Mouse (Mus musculus) CD4-positive, CD25-positive, alpha-beta regulatory T cell, adult 4 months (primary cell): ENCODE results near the gene Olfr285. TPM values are rescaled to one million over a fixed set of nuclear protein-coding genes. Genes with fewer than 3 reads are reported as not detected.

Experiments used
- ATAC-seq: one replicate; pipeline ENCODE4 v1.8.0; 2017
- polyA plus RNA-seq, 2 experiments: library from polyadenylated mRNA; unstranded; fragments of 100-300 nt; shearing (Covaris generic); gene quantifications; one replicate each; pipeline ENCODE4 v1.2.1; 2017

Gene Olfr285
- polyA plus RNA-seq = not detected

DNA sequence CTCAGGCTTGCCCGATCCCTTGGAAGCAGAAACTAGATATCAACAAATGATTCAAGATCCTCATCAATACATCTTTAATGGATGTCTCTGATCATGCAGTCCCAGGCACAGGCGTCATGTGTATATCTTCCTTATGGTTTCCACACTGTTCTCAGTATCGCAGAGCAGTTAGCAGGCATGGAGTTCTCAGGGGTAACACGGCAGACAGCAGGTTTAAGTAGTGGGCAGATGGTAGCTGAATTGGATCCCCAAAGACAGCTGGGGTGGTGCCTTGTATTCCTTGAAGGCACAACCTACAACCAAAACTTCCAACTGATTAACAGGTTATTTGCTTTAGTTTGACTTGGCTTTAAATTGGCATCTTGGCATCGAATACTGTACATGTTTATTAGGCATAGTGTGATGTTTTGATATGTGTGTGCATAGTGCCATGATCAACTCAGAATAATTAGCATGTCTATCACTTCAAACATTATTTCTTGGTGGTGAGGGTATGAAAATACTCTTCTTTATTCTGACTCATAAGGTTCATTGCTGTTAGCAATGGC, at the start of gene Olfr285:
TSS of gene Olfr285 (minus strand) at position 177 of the 548 bp plus-strand sequence.
- ATAC-seq = no peak

DNA sequence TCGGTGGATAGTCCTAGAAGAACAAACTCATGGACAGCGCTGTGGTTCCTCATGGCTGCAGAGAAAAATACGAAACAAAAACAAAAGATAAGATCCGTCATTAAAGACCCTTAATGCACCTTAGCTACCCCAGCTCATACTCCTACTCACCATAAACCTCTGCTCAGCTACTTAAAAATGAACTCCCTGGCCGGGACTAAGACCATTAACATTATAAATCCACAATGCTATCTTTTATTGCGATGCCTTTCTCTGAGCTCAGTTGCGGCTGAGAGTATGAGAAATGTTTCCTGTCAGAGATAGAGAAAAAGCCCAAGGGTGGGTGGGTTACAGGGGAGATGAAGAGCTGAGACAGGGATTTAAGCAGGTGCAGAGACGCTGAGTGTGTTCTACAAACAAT, 23.7 kb upstream of the Olfr285 start, which contains the start of gene Olfr284:
TSS of gene Olfr284 (minus strand) at position 101 of the 400 bp plus-strand sequence.
- no peak for ATAC-seq

DNA sequence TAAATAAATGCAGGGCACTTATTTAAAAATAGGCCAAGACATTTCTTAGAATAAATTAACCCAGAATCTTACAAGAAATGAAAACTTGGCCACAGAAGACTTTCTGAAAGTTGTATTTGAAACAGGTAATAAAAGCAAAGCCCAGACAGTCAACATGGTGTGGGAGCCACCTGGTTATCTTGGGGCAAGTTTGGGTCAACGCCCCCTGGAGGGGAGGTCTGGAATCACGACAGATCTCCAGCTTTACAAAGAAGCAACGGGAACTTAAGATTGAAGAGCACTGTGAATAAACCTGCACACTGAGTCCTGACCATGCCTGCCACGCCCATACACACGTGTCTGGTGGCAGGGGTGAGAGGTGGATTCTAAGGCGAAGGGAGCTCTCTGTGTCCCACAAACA, 1.4 kb downstream of the Olfr285 start:
- no peak for ATAC-seq

DNA sequence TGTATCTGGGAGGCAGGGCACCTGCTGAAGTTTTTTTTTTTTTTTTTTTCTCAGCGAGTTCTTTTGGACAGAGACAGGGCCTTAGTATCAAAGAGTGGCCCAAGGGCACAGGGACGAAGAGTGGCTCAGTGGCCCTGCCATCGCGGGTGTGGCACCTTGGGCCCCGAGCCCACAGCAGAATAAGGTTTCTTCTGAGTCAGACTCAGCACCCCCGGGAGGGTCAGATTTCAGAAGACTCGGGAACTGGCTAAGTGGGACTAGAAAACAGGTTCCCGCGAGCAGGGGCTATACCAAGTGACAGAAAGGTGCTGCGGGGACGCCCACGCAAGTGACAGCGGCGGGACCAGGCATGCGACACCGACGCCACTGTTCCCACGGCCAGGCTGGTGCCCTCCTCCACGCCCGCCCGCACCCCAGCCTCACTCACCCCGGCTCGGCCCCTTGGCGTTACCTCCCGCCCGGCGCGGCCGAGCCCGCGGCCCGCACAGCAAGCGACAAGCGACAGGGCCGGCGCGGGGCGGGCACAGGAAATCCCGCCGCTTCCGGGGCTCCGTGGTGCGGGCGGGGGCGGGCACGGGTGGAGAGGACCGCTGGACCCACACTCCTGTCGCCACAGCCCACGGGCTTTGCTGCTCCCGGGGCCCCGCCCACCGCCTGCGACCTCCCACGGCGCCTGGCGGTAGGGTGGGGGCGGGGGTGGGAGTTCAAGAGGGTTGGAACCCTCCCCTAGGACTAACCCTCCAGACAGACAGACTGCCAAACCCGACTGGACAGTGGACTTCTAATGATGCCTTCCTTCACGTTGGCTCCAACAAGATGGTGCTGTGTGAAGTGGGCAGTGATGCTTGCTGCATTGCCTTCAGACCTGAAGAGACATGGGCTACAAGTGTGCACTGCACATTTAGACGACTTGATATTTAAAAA, 21.3 kb downstream of the Olfr285 start, which contains the start of gene Zfp641:
TSS of gene Zfp641 (minus strand) at position 534 of the 924 bp plus-strand sequence.
- ATAC-seq = no peak

DNA sequence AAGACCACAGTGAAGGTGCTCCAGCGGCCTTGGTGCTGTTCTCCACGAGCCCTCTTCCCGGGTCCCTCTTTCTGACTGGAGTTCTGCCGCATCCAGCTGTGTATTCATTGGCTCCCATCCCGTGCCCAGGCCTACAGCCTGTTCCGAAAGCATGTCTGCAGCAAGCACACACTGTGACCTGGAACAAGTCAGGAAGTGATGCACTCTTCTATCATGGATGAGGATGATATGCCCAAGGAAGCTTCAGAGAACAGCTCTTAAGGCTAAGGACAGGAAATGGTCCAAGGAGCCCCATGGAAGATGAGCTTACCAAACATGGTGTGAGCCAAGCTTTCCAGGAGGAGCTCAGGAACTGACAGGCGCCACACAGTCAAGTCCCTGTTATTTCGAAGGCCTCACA, 23.5 kb downstream of the Olfr285 start:
- no peak for ATAC-seq

- ATAC-seq = no peak
Observed at GRCm38 (mm10) chr15:98288566-98288965, 28.6 kb downstream of the Olfr285 start.

- ATAC-seq = no peak
Observed at GRCm38 (mm10) chr15:98286418-98286817, 30.7 kb downstream of the Olfr285 start.

Other genes starting within 250 kb of the Olfr285 start
- 10 to 100 TPM in 1 of 2 experiments, 1 to 10 TPM in 1; 4.8 to 13.4 TPM for gene Pfkm, start 224.8 kb downstream of the Olfr285 start, polyA plus RNA-seq
- 10 to 100 TPM; 33.4 to 34.3 TPM for gene Senp1, start 223.6 kb downstream of the Olfr285 start, polyA plus RNA-seq
- gene Asb8, start 151.7 kb downstream of the Olfr285 start, polyA plus RNA-seq = 10 to 100 TPM; 33.5 to 40.1 TPM
- gene Ccdc184, start 150.2 kb downstream of the Olfr285 start, polyA plus RNA-seq = under 1 TPM; 0.24 to 0.27 TPM
- not detected for gene Olfr288, start 121.8 kb downstream of the Olfr285 start, polyA plus RNA-seq
- not detected for gene Gm44579, start 96.4 kb downstream of the Olfr285 start, polyA plus RNA-seq
- gene Olfr287, start 96.3 kb downstream of the Olfr285 start, polyA plus RNA-seq = not detected
- gene Olfr286, start 82.9 kb downstream of the Olfr285 start, polyA plus RNA-seq = under 1 TPM in 1 of 2 experiments, not detected in 1; 0.15 TPM
- not detected for gene H1fnt, start 60.1 kb downstream of the Olfr285 start, polyA plus RNA-seq
- gene Zfp641, start 21.2 kb downstream of the Olfr285 start, polyA plus RNA-seq = not detected
- not detected for gene Olfr284, start 23.6 kb upstream of the Olfr285 start, polyA plus RNA-seq
- not detected for gene Olfr283, start 63.6 kb upstream of the Olfr285 start, polyA plus RNA-seq
- gene Olfr282, start 113.9 kb upstream of the Olfr285 start, polyA plus RNA-seq = not detected
- not detected for gene Olfr281, start 135.2 kb upstream of the Olfr285 start, polyA plus RNA-seq
- gene OR5BS1P, start 152.5 kb upstream of the Olfr285 start, polyA plus RNA-seq = not detected
- under 1 TPM in 1 of 2 experiments, not detected in 1; 0.56 TPM for gene Lalba, start 165.4 kb upstream of the Olfr285 start, polyA plus RNA-seq
- gene Olfr279, start 175.0 kb upstream of the Olfr285 start, polyA plus RNA-seq = not detected
- gene Kansl2, start 216.9 kb upstream of the Olfr285 start, polyA plus RNA-seq = 10 to 100 TPM; 27.2 to 36.2 TPM